Mouse (Mus musculus) stomach, postnatal 0 days (tissue): Measurements from ENCODE around the gene Pcdh9. TPM values are rescaled to one million over a fixed set of nuclear protein-coding genes. Genes with fewer than 3 reads are reported as not detected.

Experiments
- ATAC-seq: fragments of 200-750 bp; cut with Nextera tagmentation; 2 replicates; pipeline ENCODE4 v1.8.0; 2017; ENCODE audit not compliant: low FRiP score, low TSS enrichment
- DNase-seq: peaks from one replicate; pipeline ENCODE4 v3.0.0-alpha.2; 2016; ENCODE audit warnings: low spot score
- H3K27ac ChIP-seq: fragments of 300-500 bp; sonication (generic); replicated peaks from 2 replicates; pipeline ENCODE4 v1.5.1; 2014; ENCODE audit warnings: mild to moderate bottlenecking, control low read depth
- H3K27me3 ChIP-seq: fragments of 300-500 bp; sonication (generic); 2 replicates; pipeline ENCODE4 v1.6.1; 2014; ENCODE audit warnings: low read length; ENCODE audit not compliant: control insufficient read depth, insufficient read depth
- H3K36me3 ChIP-seq: fragments of 300-500 bp; sonication (generic); 2 replicates; pipeline ENCODE4 v1.6.1; 2014; ENCODE audit warnings: low read length, mixed read lengths; ENCODE audit not compliant: control insufficient read depth, insufficient read depth
- H3K4me1 ChIP-seq: fragments of 300-500 bp; sonication (generic); replicated peaks from 2 replicates; pipeline ENCODE4 v1.6.1; 2014; ENCODE audit warnings: antibody characterized with exemption; ENCODE audit not compliant: control insufficient read depth, insufficient read depth
- H3K4me2 ChIP-seq: fragments of 300-500 bp; sonication (generic); replicated peaks from 2 replicates; pipeline ENCODE4 v1.6.1; 2014; ENCODE audit warnings: low read depth, mild to moderate bottlenecking, control low read depth, moderate library complexity
- H3K4me3 ChIP-seq: fragments of 300-500 bp; sonication (generic); 2 replicates; pipeline ENCODE4 v1.5.1; 2014; ENCODE audit warnings: low read depth, low read length, control low read depth
- H3K9ac ChIP-seq: fragments of 300-500 bp; sonication (generic); 2 replicates; pipeline ENCODE4 v1.6.1; 2014; ENCODE audit warnings: mild to moderate bottlenecking, low read length, control low read depth, mixed read lengths
- H3K9me3 ChIP-seq: fragments of 300-500 bp; sonication (generic); 2 replicates; pipeline ENCODE4 v1.6.1; 2016; ENCODE audit warnings: low read length; ENCODE audit not compliant: control insufficient read depth
- CTCF ChIP-seq: IDR thresholded peaks from 2 replicates; pipeline ENCODE4 v1.5.1; 2016; ENCODE audit warnings: antibody characterized with exemption, low read depth, mild to moderate bottlenecking, moderate library complexity
- EP300 ChIP-seq: optimal IDR thresholded peaks from 2 replicates; pipeline ENCODE3; 2016; ENCODE audit warnings: antibody characterized with exemption
- WGBS: fragments of 180-500 bp; shearing (Covaris S2); extraction: QIAGEN DNeasy Blood & Tissue Kit; methylation state at CpG from one replicate; pipeline ENCODE4 v1.1.7; 2014; 5-methylcytosine and 5-hydroxymethylcytosine counted together
- polyA plus RNA-seq: library from polyadenylated mRNA; unstranded; fragments of >200 nt; fragmentation: Nextera tagmentation; extraction: Ambion mirVana; gene quantifications from 2 replicates; pipeline ENCODE4 v1.2.1, GENCODE M21; 2015

The Pcdh9 gene
- polyA plus RNA-seq, 1 experiment from 2014 or later = 4.0 TPM

GRCm38 (mm10) chr14:93832511-93832910 is 58.0 kb downstream of the Pcdh9 start:
- no peak for ATAC-seq
- Histone ChIP-seq H3K27me3 (no peaks in the 10 kb centered on the region), H3K36me3 (no peaks in the 10 kb centered on the region), H3K9ac (no peak overlapping the region), H3K27ac (no peak overlapping the region), H3K4me2 (no peak overlapping the region), H3K4me1 (no peaks in the 10 kb centered on the region), H3K9me3 (no peaks in the 10 kb centered on the region), H3K4me3 (no peak overlapping the region)
- TF ChIP-seq EP300 = no peak
- no peak for TF ChIP-seq CTCF
- DNase-seq = no peak
- WGBS = 79% methylated on average over 6 of the region's 6 CpGs

DNA sequence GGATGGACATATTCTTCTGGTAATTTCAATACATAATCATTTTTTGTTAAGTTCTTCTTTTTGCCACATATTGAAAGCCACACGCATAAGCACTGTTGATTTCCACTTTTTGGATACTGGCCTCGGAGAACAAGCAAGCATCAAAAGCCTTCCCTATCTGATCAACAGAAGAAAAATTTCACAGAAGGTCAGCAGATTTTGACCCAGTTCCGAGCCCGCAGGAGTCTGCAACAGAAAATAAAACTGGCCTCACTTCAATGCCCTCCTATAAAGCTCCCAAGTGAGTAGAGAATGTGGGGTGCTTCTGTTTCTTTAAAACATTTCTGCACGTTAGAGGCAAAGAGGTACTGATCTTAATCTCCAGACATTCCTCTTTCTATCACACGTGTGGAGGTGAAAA is 63.3 kb downstream of the Pcdh9 start:
- Histone ChIP-seq H3K36me3 (no peaks in the 10 kb centered on the region), H3K9me3 (no peaks in the 10 kb centered on the region), H3K4me1 (no peaks in the 10 kb centered on the region), H3K27me3 (no peaks in the 10 kb centered on the region), H3K9ac (no peak overlapping the region), H3K27ac (no peak overlapping the region), H3K4me3 (no peak overlapping the region), H3K4me2 (no peak overlapping the region)
- WGBS = 50% methylated on average over 6 of the region's 6 CpGs
- TF ChIP-seq EP300 (no peak), CTCF (no peak)
- ATAC-seq (no peak), DNase-seq (no peak)

DNA sequence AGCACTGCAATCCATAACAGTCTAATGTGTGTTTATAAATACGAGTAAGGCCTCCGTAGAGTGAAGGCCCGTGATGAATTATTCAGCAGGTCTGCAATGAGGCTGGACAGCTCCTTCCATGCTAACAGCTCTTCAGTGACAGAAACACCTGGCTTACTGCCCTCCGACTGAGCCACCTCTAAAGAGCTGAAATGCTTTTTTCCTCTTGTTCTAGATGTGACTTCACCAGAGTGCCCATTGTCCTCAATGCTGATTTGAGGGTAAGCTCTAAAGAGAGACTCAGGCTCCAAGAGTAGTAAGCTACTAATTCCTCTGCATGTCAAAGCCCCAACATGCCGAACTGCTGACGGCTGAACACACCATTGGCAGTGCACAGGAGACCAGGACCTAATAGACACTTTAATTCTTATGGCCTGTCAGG is 64.4 kb downstream of the Pcdh9 start:
- no peaks in the 10 kb centered on the region for H3K9me3 ChIP-seq
- DNase-seq = no peak
- no peak overlapping the region for H3K4me3 ChIP-seq
- TF ChIP-seq CTCF (no peak), EP300 (no peak)
- no peak overlapping the region for H3K9ac ChIP-seq
- ATAC-seq = no peak
- WGBS = 31% methylated on average over 6 of the region's 6 CpGs
- no peaks in the 10 kb centered on the region for H3K27me3 ChIP-seq
- H3K36me3 ChIP-seq = no peaks in the 10 kb centered on the region
- no peak overlapping the region for H3K4me2 ChIP-seq
- no peak overlapping the region for H3K27ac ChIP-seq
- no peaks in the 10 kb centered on the region for H3K4me1 ChIP-seq

- Histone ChIP-seq H3K4me2 (no peak overlapping the region), H3K9me3 (no peaks in the 10 kb centered on the region), H3K36me3 (no peaks in the 10 kb centered on the region), H3K9ac (no peak overlapping the region), H3K27me3 (no peaks in the 10 kb centered on the region), H3K27ac (no peak overlapping the region), H3K4me3 (no peak overlapping the region), H3K4me1 (no peaks in the 10 kb centered on the region)
- DNase-seq (no peak), ATAC-seq (no peak)
- 87% methylated on average over 4 of the region's 4 CpGs for WGBS
- no peak for TF ChIP-seq EP300
- TF ChIP-seq CTCF = no peak
Observed at GRCm38 (mm10) chr14:93818845-93819244, 71.6 kb downstream of the Pcdh9 start.

- no peaks in the 10 kb centered on the region for H3K36me3 ChIP-seq
- 7% methylated on average over 4 of the region's 4 CpGs for WGBS
- H3K9me3 ChIP-seq = no peaks in the 10 kb centered on the region
- no peaks in the 10 kb centered on the region for H3K27me3 ChIP-seq
- no peak overlapping the region for H3K4me2 ChIP-seq
- no peak for ATAC-seq
- H3K27ac ChIP-seq = no peak overlapping the region
- no peak overlapping the region for H3K9ac ChIP-seq
- no peak for TF ChIP-seq EP300
- TF ChIP-seq CTCF = no peak
- no peak overlapping the region for H3K4me3 ChIP-seq
- no peak for DNase-seq
- H3K4me1 ChIP-seq = no peaks in the 10 kb centered on the region
Observed at GRCm38 (mm10) chr14:93817591-93817990, 72.9 kb downstream of the Pcdh9 start.

GRCm38 (mm10) chr14:93794530-93794929 is 95.9 kb downstream of the Pcdh9 start:
- H3K36me3 ChIP-seq = no peaks in the 10 kb centered on the region
- no peak overlapping the region for H3K9ac ChIP-seq
- 80% methylated on average over 3 of the region's 3 CpGs for WGBS
- no peak overlapping the region for H3K4me2 ChIP-seq
- ATAC-seq (no peak), DNase-seq (no peak)
- no peak overlapping the region for H3K27ac ChIP-seq
- H3K4me3 ChIP-seq = no peak overlapping the region
- H3K27me3 ChIP-seq = no peaks in the 10 kb centered on the region
- no peaks in the 10 kb centered on the region for H3K9me3 ChIP-seq
- no peaks in the 10 kb centered on the region for H3K4me1 ChIP-seq
- TF ChIP-seq CTCF = no peak
- no peak for TF ChIP-seq EP300
